Mouse (Mus musculus): ENCODE data around the gene Gdpd3. TPM values are rescaled to one million over a fixed set of nuclear protein-coding genes. Genes with fewer than 3 reads are reported as not detected.

The Gdpd3 gene
- total RNA-seq, 2 experiments from 2014 or later: 3.1 to 3.8 TPM

Other genes with a start within 250 kb of the Gdpd3 start
- 100 to 1,000 TPM; 138 to 140 TPM for gene Eif3c, start 199.9 kb upstream of the Gdpd3 start, total RNA-seq (2021)
- gene Apobr, start 181.4 kb upstream of the Gdpd3 start, total RNA-seq (2021): 1 to 10 TPM in 1 of 2 experiments, under 1 TPM in 1; 0.65 to 1.7 TPM
- gene Cln3, start 180.5 kb upstream of the Gdpd3 start, total RNA-seq (2021): 10 to 100 TPM; 13.2 to 13.3 TPM
- gene Il27, start 171.4 kb upstream of the Gdpd3 start, total RNA-seq (2021): not detected
- 1 to 10 TPM; 8.7 to 9.2 TPM for gene Nupr1, start 135.5 kb upstream of the Gdpd3 start, total RNA-seq (2021)
- gene Sgf29, start 117.0 kb upstream of the Gdpd3 start, total RNA-seq (2021): 10 to 100 TPM; 24.6 to 28.6 TPM
- 10 to 100 TPM; 38.6 to 43.2 TPM for gene Sult1a1, start 89.9 kb upstream of the Gdpd3 start, total RNA-seq (2021)
- gene Bola2, start 70.9 kb upstream of the Gdpd3 start, total RNA-seq (2021): 10 to 100 TPM; 49.2 to 51.2 TPM
- 1 to 10 TPM; 5.7 to 7.7 TPM for gene Slx1b, start 70.5 kb upstream of the Gdpd3 start, total RNA-seq (2021)
- gene Coro1a, start 58.5 kb upstream of the Gdpd3 start, total RNA-seq (2021): 10 to 100 TPM in 1 of 2 experiments, 1 to 10 TPM in 1; 8.8 to 28.1 TPM
- gene Mapk3, start 6.7 kb upstream of the Gdpd3 start, total RNA-seq (2021): 10 to 100 TPM; 69.8 to 77.4 TPM
- 10 to 100 TPM; 62.9 to 77.1 TPM for gene Ypel3, start 10.6 kb downstream of the Gdpd3 start, total RNA-seq (2021)
- under 1 TPM; 0.44 to 0.62 TPM for gene Tbx6, start 15.1 kb downstream of the Gdpd3 start, total RNA-seq (2021)
- gene Ppp4c, start 26.2 kb downstream of the Gdpd3 start, total RNA-seq (2021): 10 to 100 TPM; 38.8 to 49.6 TPM
- gene Fam57b, start 31.3 kb downstream of the Gdpd3 start, total RNA-seq (2021): 10 to 100 TPM; 12.9 to 13.7 TPM
- gene 4930451I11Rik, start 65.3 kb downstream of the Gdpd3 start, total RNA-seq (2021): not detected
- gene Doc2a, start 81.1 kb downstream of the Gdpd3 start, total RNA-seq (2021): not detected
- gene Hirip3, start 95.6 kb downstream of the Gdpd3 start, total RNA-seq (2021): 1 to 10 TPM; 5.4 to 7.4 TPM
- 10 to 100 TPM; 21.2 to 21.4 TPM for gene Ino80e, start 96.0 kb downstream of the Gdpd3 start, total RNA-seq (2021)
- 10 to 100 TPM; 61.4 to 61.7 TPM for gene Taok2, start 118.4 kb downstream of the Gdpd3 start, total RNA-seq (2021)
- 10 to 100 TPM; 10.9 to 13.0 TPM for gene Tmem219, start 156.6 kb downstream of the Gdpd3 start, total RNA-seq (2021)
- 1 to 10 TPM; 6.9 to 7.6 TPM for gene Kctd13, start 162.5 kb downstream of the Gdpd3 start, total RNA-seq (2021)
- gene Asphd1, start 183.2 kb downstream of the Gdpd3 start, total RNA-seq (2021): under 1 TPM in 1 of 2 experiments, not detected in 1; 0.60 TPM
- 10 to 100 TPM; 14.2 to 17.2 TPM for gene Sez6l2, start 184.2 kb downstream of the Gdpd3 start, total RNA-seq (2021)
- gene Cdipt, start 209.6 kb downstream of the Gdpd3 start, total RNA-seq (2021): 10 to 100 TPM; 63.3 to 66.1 TPM
- under 1 TPM; 0.45 to 0.59 TPM for gene Cdiptos, start 209.8 kb downstream of the Gdpd3 start, total RNA-seq (2021)
- 10 to 100 TPM; 44.6 to 45.9 TPM for gene Mvp, start 248.3 kb downstream of the Gdpd3 start, total RNA-seq (2021)

All from heart, postnatal 14 days (tissue).